Mouse (Mus musculus) forebrain, embryonic 11.5 days (tissue): ENCODE data around the gene Pdpk1. TPM values are rescaled to one million over a fixed set of nuclear protein-coding genes. Genes with fewer than 3 reads are reported as not detected.
A peak's percentile ranks its signal among the peaks of the same experiment; 100 is the strongest.

Experiments used
- ATAC-seq: fragments of 200-750 bp; cut with Nextera tagmentation; replicated peaks from 2 replicates; pipeline ENCODE4 v1.8.0; 2017; ENCODE audit warnings: moderate TSS enrichment; ENCODE audit not compliant: low FRiP score
- DNase-seq: peaks from one replicate; pipeline ENCODE4 v3.0.0-alpha.2; 2017; ENCODE audit warnings: low spot score
- H3K27ac ChIP-seq: fragments of 300-500 bp; sonication (generic); 2 replicates; pipeline ENCODE4 v1.5.1; 2014; ENCODE audit warnings: low read depth, low read length
- H3K27me3 ChIP-seq: fragments of 300-500 bp; sonication (generic); 2 replicates; pipeline ENCODE4 v1.6.1; 2014; ENCODE audit warnings: mild to moderate bottlenecking, low read length, mixed read lengths; ENCODE audit not compliant: control insufficient read depth, insufficient read depth
- H3K36me3 ChIP-seq: fragments of 300-500 bp; sonication (generic); 2 replicates; pipeline ENCODE4 v1.6.1; 2014; ENCODE audit warnings: mild to moderate bottlenecking, low read length, moderate library complexity, mixed read lengths; ENCODE audit not compliant: control insufficient read depth, insufficient read depth
- H3K4me1 ChIP-seq: fragments of 300-500 bp; sonication (generic); replicated peaks from 2 replicates; pipeline ENCODE4 v1.6.1; 2014; ENCODE audit warnings: low read length, mixed read lengths; ENCODE audit not compliant: control insufficient read depth, insufficient read depth
- H3K4me2 ChIP-seq: fragments of 300-500 bp; sonication (generic); 2 replicates; pipeline ENCODE4 v1.6.1; 2014; ENCODE audit warnings: low read depth, mild to moderate bottlenecking, low read length, moderate library complexity, mixed read lengths; ENCODE audit not compliant: severe bottlenecking
- H3K4me3 ChIP-seq: fragments of 300-500 bp; sonication (generic); 2 replicates; pipeline ENCODE4 v1.5.1; 2014; ENCODE audit warnings: low read depth, low read length
- H3K9ac ChIP-seq: fragments of 300-500 bp; sonication (generic); 2 replicates; pipeline ENCODE4 v1.6.1; 2014; ENCODE audit warnings: low read length
- H3K9me3 ChIP-seq: fragments of 300-500 bp; sonication (generic); 2 replicates; pipeline ENCODE4 v1.6.1; 2016; ENCODE audit warnings: low read length, mixed read lengths; ENCODE audit not compliant: control insufficient read depth
- WGBS: fragments of 180-500 bp; shearing (Covaris S2); extraction: QIAGEN DNeasy Blood & Tissue Kit; methylation state at CpG from one replicate; pipeline ENCODE4 v1.1.7; 2014; 5-methylcytosine and 5-hydroxymethylcytosine counted together
- polyA plus RNA-seq: library from polyadenylated mRNA; unstranded; fragments of >200 nt; fragmentation: Nextera tagmentation; extraction: Ambion mirVana; gene quantifications from 2 replicates; pipeline ENCODE4 v1.2.1, GENCODE M21; 2014

The Pdpk1 gene
- polyA plus RNA-seq, 1 experiment from 2014 or later, result 46.6 TPM

DNA sequence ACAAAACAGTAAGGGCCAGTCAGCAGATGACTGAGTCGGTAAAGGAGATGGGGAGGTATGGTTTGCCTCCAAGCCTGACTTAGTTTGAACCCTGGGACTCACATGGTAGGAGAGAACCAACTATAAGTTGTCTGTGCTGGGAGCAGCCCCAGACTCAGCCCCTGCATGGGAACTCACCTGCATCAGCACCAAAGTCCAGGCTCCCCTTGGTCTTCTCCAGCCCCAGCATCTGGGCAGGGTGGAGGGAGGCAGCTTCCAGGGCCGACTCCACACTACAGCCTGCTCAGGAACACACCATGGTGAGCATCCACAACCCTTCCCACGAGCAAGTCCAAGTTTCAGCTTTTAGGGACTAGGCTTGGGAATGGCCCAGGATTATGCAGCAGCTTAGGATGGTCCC lies 5.7 kb upstream of the Pdpk1 start:
- H3K27me3 ChIP-seq, result no peaks in the 10 kb centered on the region
- no peak overlapping the region for H3K4me2 ChIP-seq
- H3K4me3 ChIP-seq, result no peak overlapping the region
- ATAC-seq (no peak), DNase-seq (no peak)
- WGBS, result 86% methylated on average over 3 of the region's 3 CpGs
- H3K27ac ChIP-seq, result no peak overlapping the region
- no peaks in the 10 kb centered on the region; the same call in none of the 2 replicates for H3K4me1 ChIP-seq
- H3K36me3 ChIP-seq, result no peaks in the 10 kb centered on the region
- H3K9ac ChIP-seq, result no peak overlapping the region
- no peaks in the 10 kb centered on the region for H3K9me3 ChIP-seq

DNA sequence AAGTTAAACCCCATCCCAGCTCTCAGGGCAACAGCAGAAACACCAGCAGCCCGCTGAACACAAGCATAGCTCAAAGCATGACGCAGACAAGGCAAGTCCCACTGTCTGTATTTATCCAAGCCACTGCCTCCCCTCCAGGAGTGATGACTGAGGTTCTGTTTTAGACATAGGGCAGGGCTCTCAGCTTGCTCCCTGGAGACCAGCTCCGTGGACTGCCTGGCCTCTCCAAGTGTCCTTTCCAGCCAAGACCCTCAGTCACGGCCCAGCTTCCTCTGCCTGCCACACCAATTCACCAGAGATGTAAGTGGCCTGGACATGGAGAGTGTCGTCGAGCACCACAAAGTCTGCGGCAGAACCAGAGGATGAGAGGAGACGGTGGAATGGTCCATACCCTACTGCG lies 5.0 kb upstream of the Pdpk1 start:
- WGBS, result 91% methylated on average over 9 of the region's 9 CpGs
- no peak overlapping the region for H3K9ac ChIP-seq
- H3K4me3 ChIP-seq, result no peak overlapping the region
- H3K36me3 ChIP-seq, result no peaks in the 10 kb centered on the region
- no peak overlapping the region for H3K4me2 ChIP-seq
- no peaks in the 10 kb centered on the region for H3K9me3 ChIP-seq
- no peak for DNase-seq
- ATAC-seq, result no peak
- no peaks in the 10 kb centered on the region; the same call in none of the 2 replicates for H3K4me1 ChIP-seq
- no peak overlapping the region for H3K27ac ChIP-seq
- H3K27me3 ChIP-seq, result no peaks in the 10 kb centered on the region

DNA sequence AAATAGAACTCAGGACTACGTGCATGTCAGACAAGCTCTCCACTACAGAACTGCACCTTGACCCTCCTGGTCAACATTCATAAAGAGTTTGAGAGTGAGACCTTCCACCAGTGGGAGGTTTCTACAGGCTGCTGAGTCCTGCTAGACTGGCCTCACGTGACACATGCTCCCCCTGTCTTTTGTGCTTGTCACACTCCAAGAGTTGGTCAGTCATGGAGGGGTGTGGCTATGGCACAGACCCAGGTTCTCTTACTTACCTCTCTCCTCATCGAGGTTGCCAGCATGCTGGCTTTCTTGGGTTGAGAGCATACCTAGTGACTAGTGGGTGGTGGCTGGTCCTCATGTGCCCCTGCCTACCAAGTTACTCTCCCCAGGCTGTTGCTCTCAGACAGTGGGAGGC lies 3.7 kb upstream of the Pdpk1 start:
- WGBS, result 78% methylated on average over 3 of the region's 3 CpGs
- Histone ChIP-seq H3K4me1 (no peaks in the 10 kb centered on the region; the same call in none of the 2 replicates), H3K36me3 (no peaks in the 10 kb centered on the region), H3K9me3 (no peaks in the 10 kb centered on the region), H3K27ac (no peak overlapping the region), H3K4me2 (no peak overlapping the region), H3K27me3 (no peaks in the 10 kb centered on the region), H3K4me3 (no peak overlapping the region), H3K9ac (no peak overlapping the region)
- DNase-seq, result no peak
- ATAC-seq, result no peak

DNA sequence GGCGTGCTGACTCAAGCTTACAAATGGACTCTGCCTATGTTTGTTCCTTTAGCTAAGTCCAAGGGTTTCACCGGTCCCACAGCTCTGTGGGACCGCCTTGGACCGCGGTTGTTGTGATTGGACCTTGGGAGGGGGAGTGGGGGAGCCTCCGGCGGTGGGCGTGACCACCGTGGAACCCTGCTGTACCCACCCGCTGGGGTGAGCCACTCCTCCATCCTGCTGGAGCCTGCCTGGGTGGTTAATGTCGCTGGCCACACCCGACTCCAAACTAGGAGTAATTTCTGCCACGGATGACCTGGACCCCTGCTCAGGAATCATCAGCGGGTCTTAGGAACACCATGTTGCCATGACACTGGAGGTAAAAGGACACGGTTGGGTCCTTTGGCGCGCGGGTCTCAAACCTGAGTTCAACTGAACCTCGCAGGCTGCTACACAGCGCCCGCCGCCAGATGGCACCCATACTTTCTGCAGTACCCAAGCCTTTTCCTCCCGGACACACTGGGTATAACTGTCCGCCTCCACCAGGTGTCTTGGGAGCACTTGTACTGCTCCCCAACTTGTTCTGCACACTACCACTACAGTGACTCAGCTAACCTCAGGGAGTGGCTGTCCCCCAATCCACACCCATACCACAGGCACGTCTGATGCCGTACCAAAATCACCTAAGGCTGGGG lies 1.3 kb upstream of the Pdpk1 start:
- H3K4me2 ChIP-seq, result peak overlapping the region; percentile 55
- H3K27me3 ChIP-seq, result no peaks in the 10 kb centered on the region
- peak; percentile 84 for ATAC-seq
- H3K9ac ChIP-seq, result peak overlapping the region; percentile 32
- H3K27ac ChIP-seq, result no peak overlapping the region
- peak overlapping the region; percentile 26 for H3K4me3 ChIP-seq
- DNase-seq, result peak; percentile 89
- H3K4me1 ChIP-seq, result no peaks in the 10 kb centered on the region; the same call in none of the 2 replicates
- H3K36me3 ChIP-seq, result no peaks in the 10 kb centered on the region
- WGBS, result 2% methylated on average over 26 of the region's 26 CpGs
- H3K9me3 ChIP-seq, result no peaks in the 10 kb centered on the region

DNA sequence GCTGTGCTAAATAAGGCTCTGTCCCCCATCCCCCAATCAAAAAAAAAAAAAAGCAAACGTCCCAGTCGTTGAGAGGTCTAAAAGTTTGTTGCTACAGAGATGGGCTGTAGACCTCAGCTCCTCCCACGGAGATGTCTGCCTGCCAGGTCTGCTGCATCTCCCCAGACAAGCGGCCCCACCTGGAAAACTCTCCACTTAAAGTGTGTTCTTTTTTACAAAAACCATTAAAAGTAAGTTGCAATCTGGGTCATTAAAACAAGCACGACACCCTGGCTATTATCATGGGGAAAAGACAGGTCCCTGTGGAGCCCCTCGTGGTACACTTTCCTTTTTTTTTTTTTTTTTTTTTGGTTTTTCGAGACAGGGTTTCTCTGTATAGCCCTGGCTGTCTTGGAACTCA lies 658 bp upstream of the Pdpk1 start:
- peak overlapping the region; percentile 32; the same call in 1 of the 2 replicates for H3K9ac ChIP-seq
- no peaks in the 10 kb centered on the region for H3K27me3 ChIP-seq
- no peak overlapping the region for H3K27ac ChIP-seq
- 25% methylated on average over 7 of the region's 7 CpGs for WGBS
- H3K9me3 ChIP-seq, result no peaks in the 10 kb centered on the region
- no peaks in the 10 kb centered on the region for H3K36me3 ChIP-seq
- peak overlapping the region; percentile 55; the same call in 1 of the 2 replicates for H3K4me2 ChIP-seq
- no peak overlapping the region; the same call in 1 of the 2 replicates for H3K4me3 ChIP-seq
- no peak for ATAC-seq
- no peaks in the 10 kb centered on the region; the same call in none of the 2 replicates for H3K4me1 ChIP-seq
- no peak for DNase-seq

DNA sequence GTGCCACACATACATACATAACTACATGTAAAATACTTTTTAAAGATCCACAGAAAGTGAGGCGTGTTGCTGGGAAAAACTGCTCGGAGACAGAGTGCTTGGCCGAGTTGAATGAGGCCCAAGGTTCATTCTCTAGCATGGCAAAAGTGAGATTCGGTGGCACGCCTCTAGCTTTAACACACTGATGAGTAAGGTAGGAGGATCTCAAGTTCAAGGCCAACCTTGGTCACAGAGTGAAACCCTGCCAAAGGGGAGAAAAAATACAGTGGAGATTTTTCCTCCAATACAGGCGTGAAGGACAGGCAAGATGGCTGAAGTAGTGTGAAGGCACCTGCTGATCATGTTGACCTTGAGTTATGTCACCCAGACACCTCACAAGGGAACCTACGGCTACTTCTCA lies 1.3 kb downstream of the Pdpk1 start:
- DNase-seq (no peak), ATAC-seq (no peak)
- Histone ChIP-seq H3K9ac (no peak overlapping the region), H3K27ac (no peak overlapping the region), H3K4me2 (no peak overlapping the region), H3K36me3 (no peaks in the 10 kb centered on the region), H3K4me1 (no peaks in the 10 kb centered on the region; the same call in none of the 2 replicates), H3K9me3 (no peaks in the 10 kb centered on the region), H3K27me3 (no peaks in the 10 kb centered on the region), H3K4me3 (no peak overlapping the region)
- WGBS, result 87% methylated on average over 7 of the region's 7 CpGs

DNA sequence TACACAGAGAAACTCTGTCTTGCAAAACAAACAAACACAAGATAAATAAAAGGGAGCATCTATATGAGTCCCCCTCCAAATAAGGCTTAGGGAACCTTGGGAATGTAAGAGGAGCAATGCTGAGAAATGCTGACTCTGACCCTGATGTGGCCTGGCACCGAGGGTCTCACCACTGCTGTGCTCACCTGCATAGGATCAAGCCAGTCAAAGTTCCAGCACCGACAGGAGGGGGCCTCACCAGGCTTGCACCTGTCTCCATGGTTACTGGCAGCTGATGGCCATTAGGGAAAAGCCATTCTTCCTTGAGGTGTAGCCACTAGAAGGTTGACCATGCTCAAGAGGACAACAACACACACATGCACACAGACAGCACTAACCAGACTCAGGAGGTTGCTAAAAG lies 7.8 kb downstream of the Pdpk1 start:
- no peaks in the 10 kb centered on the region for H3K9me3 ChIP-seq
- H3K4me3 ChIP-seq, result no peak overlapping the region
- H3K4me1 ChIP-seq, result peaks cover 10% of the 10 kb centered on the region
- H3K36me3 ChIP-seq, result no peaks in the 10 kb centered on the region
- WGBS, result 44% methylated on average over 2 of the region's 2 CpGs
- H3K27me3 ChIP-seq, result no peaks in the 10 kb centered on the region
- no peak overlapping the region for H3K27ac ChIP-seq
- ATAC-seq (no peak), DNase-seq (no peak)
- no peak overlapping the region for H3K4me2 ChIP-seq
- no peak overlapping the region for H3K9ac ChIP-seq

DNA sequence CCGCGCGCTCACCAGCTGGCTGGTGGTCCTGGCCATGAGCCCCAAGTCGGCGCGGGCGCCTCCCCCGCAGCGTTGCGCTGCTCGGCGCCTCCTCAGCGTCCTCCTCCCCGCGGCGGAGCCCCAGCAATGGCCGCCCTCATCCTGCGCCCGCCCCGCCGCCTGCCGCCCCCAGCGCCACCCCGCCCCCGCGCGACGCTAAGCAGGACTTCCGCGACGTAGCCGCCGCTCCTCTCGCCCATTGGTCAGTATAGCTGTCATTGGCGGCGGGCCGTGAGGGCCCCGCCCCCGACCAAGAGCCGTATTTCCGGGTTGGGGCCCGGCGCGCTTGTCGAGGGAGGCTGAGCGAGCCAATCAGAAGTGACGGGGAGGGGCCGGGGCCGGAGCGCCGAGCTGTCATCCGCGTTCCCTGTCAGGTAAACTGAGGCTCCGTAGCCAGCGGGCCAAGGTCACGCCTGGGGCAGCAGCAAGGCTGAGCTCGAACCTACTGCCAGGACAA lies 9.3 kb downstream of the Pdpk1 start:
- WGBS, result under 1% methylated on average over 49 of the region's 57 CpGs
- H3K4me1 ChIP-seq, result peaks cover 10% of the 10 kb centered on the region
- peak; percentile 98 for DNase-seq

More for the DNA sequence above, 9.3 kb downstream of the Pdpk1 start:
- Histone ChIP-seq H3K4me2 (peak overlapping the region; percentile 86), H3K9ac (peak overlapping the region; percentile 88), H3K27ac (no peak overlapping the region), H3K36me3 (no peaks in the 10 kb centered on the region), H3K4me3 (peak overlapping the region; percentile 97), H3K9me3 (no peaks in the 10 kb centered on the region), H3K27me3 (no peaks in the 10 kb centered on the region)
- peak; percentile 100 for ATAC-seq
